Mouse (Mus musculus) frontal cortex, postnatal 10 days (tissue): ENCODE data around the gene Cdca7l.

ENCODE experiments used
- DNase-seq, 2 experiments: peaks; one replicate each; pipeline ENCODE4 v3.0.0; 2022; ENCODE audit warnings: low spot score in 2 of 2, mixed read lengths in 1 of 2

Cdca7l gene

DNA sequence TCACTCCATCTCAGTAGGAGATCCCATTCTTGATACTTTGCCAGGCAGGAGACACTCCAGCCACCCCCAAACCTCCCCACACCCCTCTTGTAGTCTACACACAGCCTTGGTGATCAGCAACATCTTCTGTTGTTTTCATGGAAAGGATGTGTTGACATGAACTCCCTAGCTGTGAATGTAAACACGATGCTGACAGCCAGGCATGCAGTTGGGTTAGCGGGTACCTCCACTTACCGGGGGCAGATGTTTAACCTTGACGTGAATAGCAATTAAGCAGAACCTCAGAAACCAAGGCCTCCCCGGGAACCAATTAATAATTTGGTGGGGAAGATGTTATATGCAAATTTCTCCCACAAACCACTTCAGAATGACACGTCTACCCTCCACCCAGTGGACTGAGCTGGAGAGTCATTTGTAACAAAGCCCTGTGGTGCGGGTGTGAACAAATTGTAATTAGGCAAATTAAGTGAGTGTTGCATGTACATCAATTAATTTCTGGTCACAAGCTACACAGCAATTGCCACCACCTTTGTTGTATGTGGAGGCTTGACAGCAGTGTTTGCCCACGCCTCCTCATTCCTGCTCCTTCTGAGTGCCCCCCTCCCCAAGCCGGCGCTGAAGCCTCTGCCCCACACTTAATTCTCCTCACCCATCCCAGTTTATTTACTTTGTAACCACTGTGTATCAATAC, 5.4 kb downstream of the Cdca7l start:
- no peak for DNase-seq

DNA sequence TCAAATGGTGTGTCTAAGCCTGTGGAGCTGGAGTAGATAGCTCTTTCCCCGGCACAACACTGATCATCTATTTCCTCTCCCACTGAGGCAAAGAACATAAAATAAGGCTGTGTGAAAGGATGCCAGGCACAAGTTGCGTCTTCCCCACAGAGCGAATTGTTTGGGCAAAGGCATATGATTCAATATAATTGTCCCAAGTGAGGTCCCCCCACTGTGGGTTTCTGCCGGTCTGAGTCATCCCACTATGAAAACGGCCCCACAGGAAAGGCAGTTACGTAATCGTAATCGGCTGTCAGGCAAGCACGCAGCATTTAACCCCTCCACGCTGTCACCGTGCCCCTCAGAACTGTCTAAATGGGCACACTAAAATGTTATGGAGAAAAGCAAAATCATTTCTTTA, 6.0 kb downstream of the Cdca7l start:
- DNase-seq: no peak

DNA sequence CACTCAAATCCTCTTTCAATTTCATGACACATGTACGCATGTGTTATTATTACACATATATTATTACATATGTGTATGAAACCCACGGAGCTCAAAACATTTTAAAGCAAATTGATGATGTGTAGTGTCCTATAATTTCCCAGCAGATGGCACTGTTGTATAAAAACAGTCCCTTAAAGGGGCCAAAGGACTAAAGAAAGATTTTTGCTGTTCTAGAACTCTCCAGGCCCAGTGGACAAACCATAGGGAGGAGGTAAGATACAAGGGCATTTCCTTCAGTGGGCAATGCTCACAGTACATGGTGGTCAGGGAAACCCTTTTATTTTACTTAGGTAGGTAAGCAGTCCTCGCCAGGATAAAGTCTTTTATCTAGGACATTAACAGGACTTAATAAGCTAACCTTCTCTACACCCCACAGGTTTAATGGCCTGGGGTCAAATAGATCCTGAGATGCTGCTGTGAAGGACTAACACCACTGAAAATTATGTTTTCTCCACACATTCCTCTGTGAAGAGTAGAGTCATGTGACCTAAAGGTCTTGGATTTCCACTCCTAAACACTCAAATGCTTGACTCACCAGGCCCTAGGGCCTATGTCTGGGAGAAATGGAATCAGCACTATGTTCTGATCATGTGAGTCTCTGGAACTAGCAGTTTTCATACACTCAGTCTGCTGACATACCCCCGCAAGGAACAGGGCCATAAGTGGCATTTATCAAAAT, 16.2 kb downstream of the Cdca7l start:
- no peak for DNase-seq

DNA sequence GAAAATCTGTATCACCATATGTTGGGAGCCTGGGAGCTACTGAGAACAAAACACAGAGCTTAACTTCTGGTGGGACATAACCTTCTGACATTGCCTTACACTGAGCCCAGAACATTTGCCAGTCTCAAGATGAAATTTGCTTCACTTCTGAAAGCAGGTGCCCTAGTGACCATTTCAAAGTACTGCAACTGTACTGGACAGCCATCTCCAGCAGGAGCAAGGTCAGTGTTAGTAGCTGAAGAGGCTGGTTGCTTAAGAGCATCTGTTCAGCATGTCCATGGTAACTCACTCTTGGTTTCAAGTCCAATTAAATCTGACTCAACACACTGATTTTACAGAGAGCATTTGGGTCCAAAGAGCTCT, 16.8 kb downstream of the Cdca7l start:
- no peak for DNase-seq

DNA sequence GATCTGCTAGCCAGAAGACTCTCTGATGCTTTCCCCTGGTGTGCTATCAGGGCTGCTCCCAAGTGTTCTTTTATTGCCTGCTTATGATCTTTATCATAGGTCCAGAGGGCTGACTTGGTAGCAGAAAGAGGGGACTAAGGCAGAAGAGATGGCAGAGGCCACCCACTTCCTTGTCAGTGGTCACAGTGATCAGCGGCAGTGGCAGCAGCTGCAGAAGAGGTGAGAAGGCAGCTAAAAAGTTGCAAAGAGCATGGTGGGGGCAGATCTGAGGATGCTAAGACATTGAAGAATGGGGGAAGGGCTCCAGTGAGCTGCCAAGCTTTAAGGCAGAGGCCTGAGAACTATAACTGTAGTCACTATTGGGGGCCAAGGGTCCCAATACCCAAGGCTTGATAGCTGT, 17.3 kb downstream of the Cdca7l start:
- no peak for DNase-seq

DNA sequence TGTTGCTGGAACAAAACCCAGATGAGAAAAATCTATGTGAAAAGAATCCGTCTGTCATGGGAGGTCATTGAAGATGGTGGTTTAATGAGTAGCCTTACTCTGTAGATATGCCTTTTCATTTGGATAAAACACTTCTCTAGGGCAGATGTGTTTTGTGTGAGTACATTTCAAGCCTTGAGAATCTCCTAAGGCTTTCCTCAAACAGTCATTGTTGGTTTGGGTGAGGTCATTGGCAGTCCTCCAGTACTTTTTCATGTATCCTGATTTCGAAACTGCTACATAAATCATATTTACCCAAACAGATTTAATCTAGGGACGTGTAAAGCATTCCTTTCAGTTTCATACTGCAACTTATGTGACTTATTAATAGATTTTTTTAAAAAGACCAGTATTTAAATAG, 24.3 kb downstream of the Cdca7l start:
- DNase-seq: no peak

DNA sequence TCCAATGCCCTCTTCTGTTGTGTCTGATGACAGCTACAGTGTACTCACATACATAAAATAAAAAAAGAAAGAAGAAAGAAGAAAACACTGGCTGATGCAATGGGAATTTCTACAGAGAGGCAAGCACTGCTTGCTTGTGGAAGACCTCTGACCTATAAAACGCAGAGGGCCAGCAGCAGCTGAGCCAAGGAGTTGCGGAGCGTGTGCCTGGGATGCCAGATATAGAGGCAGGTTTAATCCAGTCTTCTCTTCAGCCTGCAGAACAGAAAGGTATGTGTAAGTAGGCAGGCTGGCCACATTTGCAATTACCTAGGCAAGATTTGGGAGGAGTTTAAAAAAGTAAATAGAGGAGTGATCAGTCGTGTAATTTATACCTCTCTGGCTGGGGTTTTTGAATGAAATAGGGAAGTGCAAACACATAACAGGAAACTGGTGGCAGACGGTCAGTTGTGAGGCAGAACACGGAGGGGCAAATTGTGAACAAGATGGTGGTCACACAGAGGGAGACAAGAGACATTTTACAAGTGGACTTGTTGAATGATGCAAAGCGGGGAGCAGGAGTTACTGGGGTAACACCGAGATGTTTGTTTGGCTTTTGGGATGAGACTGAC, 27.4 kb downstream of the Cdca7l start:
- DNase-seq: no peak

DNA sequence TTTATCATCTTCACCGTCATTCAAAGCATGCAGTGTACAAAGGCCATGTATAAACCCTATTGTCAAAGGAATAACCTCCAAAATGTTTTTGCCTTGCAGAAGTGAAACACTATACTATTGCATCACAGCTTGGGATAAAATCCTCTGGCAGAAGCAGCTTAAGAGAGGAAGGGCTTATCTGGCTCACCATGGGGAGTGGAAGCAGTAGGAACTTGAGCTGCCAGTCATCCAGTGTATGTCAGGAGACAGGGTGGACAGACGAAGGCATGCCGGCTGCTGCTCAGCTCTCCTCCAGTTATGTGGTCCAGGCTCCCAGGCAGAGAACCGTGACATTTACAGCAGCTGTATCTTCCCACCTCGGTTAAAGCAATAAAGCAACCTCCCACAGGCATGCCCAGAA, 28.1 kb downstream of the Cdca7l start:
- no peak for DNase-seq

DNA sequence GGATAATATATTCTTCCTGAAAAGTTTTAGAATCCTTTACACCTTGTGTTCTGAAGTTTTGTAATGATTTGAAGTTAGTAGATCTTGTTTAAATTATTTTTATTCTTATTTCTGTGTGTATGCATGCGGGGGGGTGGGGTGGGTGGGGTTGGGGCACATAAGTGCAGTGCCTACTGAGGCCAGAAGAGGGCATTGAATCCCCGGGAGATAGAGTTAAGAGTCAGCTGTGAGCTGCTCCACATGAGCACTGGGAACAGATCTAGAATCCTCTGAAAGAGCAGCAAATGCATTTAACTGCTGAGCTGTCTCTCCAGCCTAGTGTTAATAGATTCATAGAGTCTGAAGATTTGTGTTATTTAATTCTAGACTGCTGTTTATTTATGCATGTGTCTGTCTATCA, 30.6 kb downstream of the Cdca7l start:
- DNase-seq: no peak

DNA sequence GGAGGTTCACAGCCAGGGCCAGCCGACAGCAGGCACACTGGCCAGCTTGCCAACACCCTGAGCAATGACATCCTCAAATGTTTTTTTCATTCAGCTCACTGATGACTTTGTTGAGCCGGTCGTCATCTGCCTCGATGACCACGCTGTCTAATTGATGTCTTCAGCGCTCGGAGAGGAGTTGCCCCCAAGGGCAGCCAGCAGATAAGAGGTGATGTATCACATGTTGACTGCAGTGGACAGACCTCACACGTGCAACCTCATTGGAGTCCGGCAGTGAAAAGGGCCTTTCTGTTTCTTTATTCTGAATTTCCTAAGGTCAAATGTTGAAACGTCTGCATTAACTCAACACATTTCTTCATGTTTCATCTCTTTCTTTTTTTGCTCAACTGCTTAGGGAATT, 31.3 kb downstream of the Cdca7l start:
- no peak for DNase-seq

DNA sequence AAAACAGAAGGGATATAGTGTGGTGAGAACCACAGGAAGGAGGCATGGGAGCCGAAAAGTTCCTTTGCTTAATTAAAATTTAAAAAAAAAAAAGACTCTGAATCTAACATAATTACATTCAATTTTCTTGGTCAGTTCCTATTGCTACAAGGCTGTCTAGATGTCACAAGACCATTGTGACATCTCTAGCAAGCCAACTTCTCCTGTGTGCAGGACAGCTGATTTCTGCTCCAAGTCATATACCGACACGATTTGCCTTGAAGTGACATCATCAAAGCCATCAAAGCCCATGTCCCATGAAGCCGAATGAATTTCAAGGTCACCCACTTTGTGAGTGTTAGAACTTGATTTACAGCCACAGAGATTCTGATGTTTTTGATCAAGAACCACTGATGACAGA, 33.3 kb downstream of the Cdca7l start:
- DNase-seq: no peak

DNA sequence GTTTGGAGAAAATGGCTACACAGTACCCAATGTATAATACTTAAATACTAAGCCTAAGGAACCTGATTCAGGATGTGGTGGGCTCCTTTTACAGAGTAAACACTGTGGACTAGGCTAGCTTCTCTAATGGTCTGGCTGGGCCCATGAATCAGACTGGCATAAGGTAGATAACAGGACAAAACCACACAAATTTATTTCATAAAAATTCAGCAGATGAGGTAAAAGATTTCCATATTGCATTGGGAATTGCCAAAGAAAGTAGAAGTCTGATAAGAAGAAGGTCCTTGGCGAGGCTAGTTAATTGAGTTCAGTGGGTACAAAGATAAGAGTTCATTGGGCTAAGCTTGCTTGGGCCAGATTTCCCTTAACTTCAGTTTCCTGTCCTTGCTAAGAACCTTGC, 36.6 kb downstream of the Cdca7l start:
- no peak for DNase-seq

DNA sequence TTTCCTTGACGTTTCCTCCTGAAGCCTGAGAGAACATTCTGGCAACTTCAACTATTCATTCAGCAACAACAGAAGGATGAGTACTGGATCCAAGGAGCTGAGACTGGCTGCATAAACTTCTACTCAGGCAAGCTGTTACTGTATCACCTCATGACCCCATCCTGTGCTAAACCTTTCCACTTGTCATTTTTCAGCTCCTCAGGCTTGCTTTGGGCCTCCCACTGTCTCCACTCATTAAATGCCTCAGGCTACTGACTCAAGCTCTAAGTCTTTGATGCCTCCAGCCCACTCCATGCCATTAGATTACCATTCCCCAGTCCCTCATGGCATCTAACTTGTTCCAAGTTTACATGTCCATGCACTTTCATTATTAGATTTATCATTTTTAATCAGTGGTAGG, 38.6 kb downstream of the Cdca7l start:
- DNase-seq: no peak

DNA sequence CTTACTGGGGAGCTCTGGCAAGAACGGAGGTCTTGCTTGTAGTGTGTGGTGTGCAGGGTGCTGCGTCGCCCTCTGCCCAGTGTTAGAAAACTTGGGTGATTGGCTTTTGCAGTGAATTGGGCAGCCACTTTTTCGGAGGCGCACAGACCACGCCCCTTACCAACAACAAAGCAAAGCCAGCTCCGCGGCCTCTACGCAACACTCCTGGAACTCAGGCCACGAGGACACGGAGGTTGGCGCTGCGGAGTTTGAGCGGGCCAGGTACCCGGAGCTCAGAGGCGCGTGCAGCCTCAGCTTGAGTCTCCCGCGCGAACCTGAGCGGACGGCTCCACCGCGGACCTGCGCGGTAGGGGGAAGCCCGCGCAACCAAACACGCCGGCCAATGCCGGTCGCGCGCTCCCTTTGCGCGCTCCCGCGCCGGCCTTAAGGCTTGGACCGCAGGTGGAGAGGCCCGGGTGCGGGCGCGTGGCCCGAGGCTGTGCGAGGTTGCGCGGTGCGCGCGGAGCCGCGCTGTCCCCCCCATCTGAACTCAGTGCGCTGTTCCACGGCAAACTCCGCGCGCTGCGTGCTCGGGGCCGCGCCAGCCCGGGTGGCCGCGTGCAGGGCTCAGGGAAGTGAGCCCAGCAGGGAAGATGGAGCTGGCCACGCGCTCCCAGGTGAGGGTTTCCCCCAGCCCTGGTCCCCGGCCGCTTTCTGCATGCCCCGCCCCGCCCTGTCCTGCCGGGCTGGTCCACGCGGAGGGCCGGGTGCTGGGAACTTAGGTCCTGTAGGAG, 39.4 kb downstream of the Cdca7l start:
- DNase-seq: peak; percentile 26 to 52

DNA sequence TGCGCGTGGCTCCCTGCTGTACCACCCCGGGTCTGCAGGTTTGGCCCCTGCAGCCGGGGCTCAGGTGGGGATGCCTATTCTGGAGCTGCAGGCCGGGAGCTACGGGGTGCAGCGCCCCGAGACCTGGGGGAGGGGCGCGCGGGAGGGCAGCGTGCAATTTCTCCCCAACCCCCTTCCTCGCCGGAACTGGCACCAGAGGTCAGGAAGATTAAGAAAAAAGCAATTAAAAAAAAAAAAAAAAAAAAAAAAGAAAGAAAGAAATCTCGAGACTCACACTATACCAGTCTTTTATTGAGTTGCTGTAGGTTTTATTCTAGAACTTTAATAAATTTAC, 40.0 kb downstream of the Cdca7l start:
- no peak for DNase-seq

DNA sequence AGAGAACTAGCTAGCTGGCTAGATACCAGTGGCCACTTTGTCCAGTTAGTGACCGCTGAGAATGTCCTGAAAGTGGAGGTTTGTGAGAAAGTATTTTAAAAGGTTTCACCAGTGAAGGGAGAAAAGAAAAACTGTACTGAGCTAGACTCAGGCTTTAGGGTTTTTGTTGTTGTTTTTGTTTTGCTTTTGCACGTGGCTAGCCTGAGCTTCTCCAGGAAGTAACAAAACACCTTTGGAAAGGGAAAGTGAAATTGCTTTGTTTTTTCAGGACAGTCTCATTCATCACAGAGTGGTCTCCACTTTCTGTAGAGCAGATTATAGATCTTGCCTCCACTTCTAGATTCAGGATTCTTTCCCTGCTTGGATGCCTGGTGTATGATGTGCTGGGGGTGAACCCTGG, 40.8 kb downstream of the Cdca7l start:
- DNase-seq: no peak

DNA sequence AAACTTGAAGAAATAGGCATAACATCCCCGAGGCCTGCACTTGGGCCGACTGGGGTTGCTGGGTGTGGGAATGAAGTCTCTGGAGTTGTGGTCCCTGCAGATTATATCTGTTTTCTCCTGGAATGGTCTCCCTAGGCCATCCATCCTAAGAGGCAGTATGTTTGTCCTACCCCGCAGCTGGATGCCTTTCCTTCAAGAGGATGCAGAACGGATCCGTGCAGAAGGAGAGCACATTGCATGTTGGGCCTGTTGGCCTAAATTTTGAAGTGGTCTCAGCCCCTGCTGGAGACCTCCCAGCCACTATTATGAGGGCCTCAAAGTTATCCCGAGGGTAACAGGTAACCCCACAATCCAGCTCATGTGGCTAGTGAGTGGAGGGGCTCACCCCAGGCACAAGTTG, 44.5 kb downstream of the Cdca7l start:
- no peak for DNase-seq

DNA sequence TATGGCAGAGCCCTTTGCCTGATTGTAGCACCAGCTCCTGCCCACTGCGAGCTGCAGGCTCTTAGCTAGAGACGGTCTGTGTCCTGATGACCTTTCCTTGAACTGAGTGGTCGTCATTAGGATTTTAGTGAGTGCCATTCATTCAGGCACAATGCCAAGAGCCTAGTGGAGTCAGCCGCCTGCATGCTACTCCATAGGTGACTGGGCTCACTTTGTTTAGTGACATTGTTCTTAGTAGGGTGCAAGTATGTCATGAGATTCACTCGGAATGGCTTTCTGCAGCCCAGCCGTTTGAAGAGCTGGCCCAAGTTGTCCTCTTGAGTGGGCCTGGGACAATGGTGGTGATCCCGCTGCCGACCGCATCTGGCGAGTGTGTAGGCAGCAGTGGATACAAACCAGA, 46.4 kb downstream of the Cdca7l start:
- DNase-seq: no peak

DNA sequence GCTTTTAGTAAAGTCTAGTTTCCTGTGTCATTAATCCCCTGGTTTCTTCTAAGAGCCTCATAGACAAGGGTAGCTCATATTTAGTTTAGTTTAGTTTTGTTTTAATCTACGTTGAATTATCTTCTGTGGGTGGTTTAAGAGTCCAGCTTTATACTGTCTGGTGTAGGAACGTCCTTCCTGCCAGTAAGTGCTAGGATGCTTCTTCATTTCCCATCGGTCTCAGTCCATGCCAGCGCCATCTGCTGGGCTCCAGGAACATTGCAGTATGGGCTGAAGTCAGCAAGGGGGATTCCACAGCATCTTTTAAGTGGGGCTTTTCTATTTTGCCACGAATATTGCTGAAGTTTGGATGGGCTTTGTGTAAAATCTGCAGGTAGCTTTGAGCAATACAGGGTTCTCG, 49.2 kb downstream of the Cdca7l start:
- DNase-seq: peak in 1 of 2 experiments; percentile 45

DNA sequence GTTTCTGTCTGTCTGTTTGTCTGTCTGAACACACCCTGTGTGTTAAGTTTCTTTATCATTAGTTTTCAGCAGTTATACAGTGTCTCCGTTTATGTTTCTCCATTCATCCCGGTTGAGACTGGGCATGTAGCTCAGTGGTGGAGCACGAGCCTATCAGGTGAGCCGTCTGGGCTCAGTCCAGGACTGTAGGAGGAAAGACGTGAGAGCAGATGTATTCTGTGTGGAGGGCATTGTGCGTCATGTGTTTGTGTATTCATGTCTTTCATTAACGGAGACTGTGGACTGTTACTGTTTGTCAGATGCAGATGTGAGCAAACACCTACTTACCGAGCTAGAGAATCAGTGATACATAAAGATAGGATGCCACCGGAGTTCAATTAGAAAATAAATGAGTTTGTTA, 52.9 kb downstream of the Cdca7l start:
- no peak for DNase-seq

DNA sequence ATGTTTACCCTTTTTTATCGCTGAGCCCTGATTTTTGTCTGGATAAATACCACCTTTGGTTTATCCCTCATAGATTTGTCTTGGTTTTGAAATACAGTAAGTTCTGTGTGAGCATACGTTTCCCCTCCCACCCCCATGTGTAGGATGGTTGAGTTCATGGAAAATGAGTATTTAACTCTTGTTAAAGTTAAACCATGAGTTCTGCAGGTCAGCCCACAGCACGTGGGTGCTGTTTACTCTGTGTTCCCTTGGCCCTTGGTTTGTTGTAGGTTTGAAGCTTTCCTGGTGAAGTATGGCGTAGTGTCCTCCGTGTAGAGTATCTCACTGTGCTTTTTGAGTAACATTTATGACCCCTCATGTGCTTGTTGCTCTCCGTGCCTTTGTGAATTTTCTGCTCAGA, 53.8 kb downstream of the Cdca7l start:
- no peak for DNase-seq

DNA sequence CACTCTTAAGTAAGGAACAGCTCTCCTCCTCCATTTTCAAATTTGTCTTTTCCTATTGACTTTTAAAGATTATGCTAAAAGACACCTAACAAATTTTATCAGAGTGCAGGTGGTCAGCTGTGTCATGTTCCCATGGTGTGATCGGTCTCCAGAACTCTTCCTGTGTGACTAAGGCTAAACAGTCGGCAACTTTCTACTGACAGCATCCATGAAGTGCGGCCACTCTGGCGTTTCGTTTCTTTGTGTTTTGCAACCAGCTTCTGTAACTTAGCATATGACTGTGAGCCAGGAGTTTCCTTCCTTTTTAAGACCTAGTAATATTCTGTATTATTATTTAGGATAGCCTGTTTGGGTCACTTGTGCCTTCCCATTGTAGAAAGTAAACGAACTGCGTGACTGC, 56.8 kb downstream of the Cdca7l start:
- DNase-seq: no peak

DNA sequence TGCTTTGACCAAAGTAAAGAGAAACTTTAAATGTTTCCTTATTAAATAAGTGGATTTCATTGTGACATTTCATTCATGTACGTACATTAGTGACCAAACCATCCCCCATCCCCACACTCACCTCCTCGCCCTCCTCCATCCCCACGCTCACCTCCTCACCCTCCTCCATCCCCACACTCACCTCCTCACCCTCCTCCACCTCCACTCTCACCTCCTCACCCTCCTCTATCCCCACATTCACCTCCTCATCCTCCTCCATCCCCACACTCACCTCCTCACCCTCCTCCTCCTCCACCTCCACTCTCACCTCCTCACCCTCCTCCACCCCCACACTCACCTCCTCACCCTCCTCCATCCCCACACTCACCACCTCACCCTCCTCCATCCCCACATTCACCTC, 57.2 kb downstream of the Cdca7l start:
- DNase-seq: no peak
